22 mouse cellular contexts compared by ENCODE assay signal in the genomic region with DNA sequence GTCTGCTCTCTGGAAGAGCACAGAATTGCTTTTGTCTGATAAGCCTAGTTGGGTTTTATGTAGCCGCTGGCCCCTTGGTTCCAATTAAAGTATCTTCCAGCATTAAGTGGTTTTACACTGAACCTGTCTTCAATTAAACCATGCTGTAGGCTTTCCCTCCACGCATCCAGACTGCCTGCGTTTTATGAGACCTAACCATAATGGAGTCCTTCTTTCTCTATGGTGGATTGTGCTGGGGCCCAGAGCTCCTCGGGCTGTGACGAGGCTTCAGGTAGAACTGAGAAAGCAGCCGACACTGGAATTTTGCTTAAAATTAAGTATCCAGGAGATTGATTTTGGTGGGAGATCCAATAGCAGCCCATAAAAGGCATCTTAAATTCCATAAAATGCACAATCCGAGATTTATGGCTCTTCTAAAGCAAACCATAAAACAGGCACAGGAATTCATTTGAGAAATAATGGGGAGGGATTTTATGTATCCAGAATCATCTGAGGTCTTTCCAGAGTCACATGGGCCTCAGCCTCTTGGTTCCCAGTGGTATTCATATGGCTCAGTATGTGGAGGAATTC.
DNase-seq lines count a peak whose midpoint lies in the region; ATAC-seq lines count a peak whose summit lies in the region.
"Had no signal": no experiment of that assay in that cellular context is flagged by ENCODE, and none has a peak within 500 bp of the region (broad histone marks: within the 10 kb centered on the region; RNA-seq: fewer than 3 reads in every experiment).

No protein-coding gene starts in this region.

- H3K36me3 ChIP-seq in neural tube, embryonic 13.5 days, result no peaks in the 10 kb centered on the region
- no peaks in the 10 kb centered on the region for H3K36me3 ChIP-seq in limb, embryonic 12.5 days
- H3K36me3 ChIP-seq in neural tube, embryonic 14.5 days (ENCODE audit: control insufficient read depth, insufficient read depth, low read length), result no peaks in the 10 kb centered on the region
- no peaks in the 10 kb centered on the region for H3K36me3 ChIP-seq in midbrain, embryonic 13.5 days
- H3K36me3 ChIP-seq: embryonic facial prominence, embryonic 15.5 days; forebrain, embryonic 10.5 days; heart, embryonic 12.5 days; hindbrain, embryonic 10.5 days had no signal

- no peak overlapping the region for H3K9ac ChIP-seq in neural tube, embryonic 13.5 days
- H3K9ac ChIP-seq in limb, embryonic 12.5 days (replicated peaks), result no peak overlapping the region
- H3K9ac ChIP-seq in neural tube, embryonic 14.5 days (replicated peaks; ENCODE audit: low read depth, low read length), result no peak overlapping the region
- H3K9ac ChIP-seq in midbrain, embryonic 13.5 days (replicated peaks), result no peak overlapping the region
- H3K9ac ChIP-seq: embryonic facial prominence, embryonic 15.5 days; heart, embryonic 12.5 days; hindbrain, embryonic 14.5 days had no signal

- H3K4me2 ChIP-seq in neural tube, embryonic 13.5 days, result no peak overlapping the region
- H3K4me2 ChIP-seq in limb, embryonic 12.5 days, result 0 out of 2 replicates have a peak overlapping the region, but pooled peaks have one; percentile 16
- H3K4me2 ChIP-seq in neural tube, embryonic 14.5 days (ENCODE audit: low read depth, low read length), result no peak overlapping the region
- H3K4me2 ChIP-seq in midbrain, embryonic 13.5 days (replicated peaks), result no peak overlapping the region
- H3K4me2 ChIP-seq: embryonic facial prominence, embryonic 15.5 days; heart, embryonic 12.5 days; hindbrain, embryonic 14.5 days had no signal

- no peaks in the 10 kb centered on the region for H3K27me3 ChIP-seq in neural tube, embryonic 13.5 days
- peaks cover 43% of the 10 kb centered on the region for H3K27me3 ChIP-seq in limb, embryonic 12.5 days
- no peaks in the 10 kb centered on the region for H3K27me3 ChIP-seq in neural tube, embryonic 14.5 days (ENCODE audit: control insufficient read depth, insufficient read depth, low read length)
- no peaks in the 10 kb centered on the region for H3K27me3 ChIP-seq in midbrain, embryonic 13.5 days
- H3K27me3 ChIP-seq: embryonic facial prominence, embryonic 15.5 days had no signal

- H3K9me3 ChIP-seq in neural tube, embryonic 13.5 days, result no peaks in the 10 kb centered on the region
- H3K9me3 ChIP-seq in limb, embryonic 12.5 days, result no peaks in the 10 kb centered on the region
- no peaks in the 10 kb centered on the region for H3K9me3 ChIP-seq in neural tube, embryonic 14.5 days (ENCODE audit: control insufficient read depth, low read length)
- no peaks in the 10 kb centered on the region for H3K9me3 ChIP-seq in midbrain, embryonic 13.5 days
- H3K9me3 ChIP-seq: embryonic facial prominence, embryonic 15.5 days; forebrain, embryonic 10.5 days; heart, embryonic 12.5 days; hindbrain, embryonic 10.5 days had no signal

- no peak overlapping the region for H3K4me3 ChIP-seq in neural tube, embryonic 13.5 days
- no peak overlapping the region for H3K4me3 ChIP-seq in limb, embryonic 12.5 days (replicated peaks)
- no peak overlapping the region for H3K4me3 ChIP-seq in neural tube, embryonic 14.5 days (ENCODE audit: low read depth, low read length)
- no peak overlapping the region for H3K4me3 ChIP-seq in midbrain, embryonic 13.5 days (replicated peaks)
- H3K4me3 ChIP-seq: embryonic facial prominence, embryonic 15.5 days; erythroblast, embryonic 14.5 days; forebrain, embryonic 10.5 days; gastrocnemius, adult 2 months; heart, embryonic 12.5 days; hindbrain, embryonic 10.5 days had no signal

- DNase-seq in neural tube, embryonic 10.5 days (ENCODE audit: extremely low spot score, low spot score), result no peak
- DNase-seq: adrenal gland, adult 2 months; adrenal gland, postnatal 25 days; cerebellum, adult 18-20 months; cerebellum, adult 9-11 months; cerebellum, postnatal 36 days; gastrocnemius, adult 2 months; gastrocnemius, postnatal 25 days had no signal

- WGBS in neural tube, embryonic 13.5 days, result 53% methylated on average over 7 of the region's 7 CpGs
- 15% methylated on average over 7 of the region's 7 CpGs for WGBS in limb, embryonic 12.5 days
- 52% methylated on average over 7 of the region's 7 CpGs for WGBS in neural tube, embryonic 14.5 days
- 86% methylated on average over 7 of the region's 7 CpGs for WGBS in midbrain, embryonic 13.5 days

- H3K27ac ChIP-seq in neural tube, embryonic 13.5 days (replicated peaks), result peak overlapping the region; percentile 65
- H3K27ac ChIP-seq in limb, embryonic 12.5 days, result peak overlapping the region; percentile 74
- H3K27ac ChIP-seq in neural tube, embryonic 14.5 days (ENCODE audit: low read depth, low read length), result peak overlapping the region; percentile 6; the same call in 1 of the 2 replicates
- no peak overlapping the region for H3K27ac ChIP-seq in midbrain, embryonic 13.5 days
- H3K27ac ChIP-seq: embryonic facial prominence, embryonic 15.5 days; forebrain, embryonic 10.5 days; gastrocnemius, adult 2 months; hindbrain, embryonic 10.5 days; hindbrain, embryonic 14.5 days had no signal

- H3K4me1 ChIP-seq in neural tube, embryonic 13.5 days (replicated peaks), result peaks cover 25% of the 10 kb centered on the region
- H3K4me1 ChIP-seq in limb, embryonic 12.5 days (replicated peaks), result peaks cover 57% of the 10 kb centered on the region
- H3K4me1 ChIP-seq in neural tube, embryonic 14.5 days (ENCODE audit: control insufficient read depth, insufficient read depth, low read length), result no peaks in the 10 kb centered on the region
- H3K4me1 ChIP-seq in midbrain, embryonic 13.5 days (replicated peaks), result no peaks in the 10 kb centered on the region
- H3K4me1 ChIP-seq: embryonic facial prominence, embryonic 15.5 days; heart, embryonic 12.5 days had no signal

- ATAC-seq in neural tube, embryonic 13.5 days (ENCODE audit: low read depth), result peak; percentile 76
- peak; percentile 81; the same call in 1 of the 2 replicates for ATAC-seq in limb, embryonic 12.5 days (ENCODE audit: insufficient number of reproducible peaks, insufficient read depth, low FRiP score, low TSS enrichment, low read depth)
- peak; percentile 66 for ATAC-seq in neural tube, embryonic 14.5 days (ENCODE audit: low read depth)
- ATAC-seq in megakaryocyte progenitor cell, adult 5-6 weeks (replicated peaks; ENCODE audit: poor library complexity), result no peak
- no peak for ATAC-seq in midbrain, embryonic 13.5 days
- ATAC-seq: activated CD4-positive, CD25-positive, alpha-beta regulatory T cell, adult 4 months; forebrain, embryonic 16.5 days; Patski had no signal

Comparison
In these comparisons a context has a peak if more than half of its experiments do, and no peak if none do; other contexts are left out.
1. ATAC-seq: peak in neural tube, embryonic 13.5 days (single experiment), limb, embryonic 12.5 days (single experiment) and neural tube, embryonic 14.5 days (single experiment); none in megakaryocyte progenitor cell, adult 5-6 weeks (single experiment) and midbrain, embryonic 13.5 days (single experiment).